Mouse (Mus musculus) retina, adult 2 months (tissue): ENCODE results near the gene Psen2.

Experiments used
- DNase-seq: peaks from one replicate; pipeline ENCODE4 v3.0.0-alpha.2; 2012; ENCODE audit warnings: low read depth, low spot score

Gene Psen2

GRCm38 (mm10) chr1:180248593-180249146, 14.6 kb downstream of the Psen2 start:
- DNase-seq = no peak

- DNase-seq = no peak
These were observed 15.3 kb downstream of the Psen2 start for GRCm38 (mm10) chr1:180247901-180248300.

- DNase-seq = no peak
These were observed 17.3 kb downstream of the Psen2 start for GRCm38 (mm10) chr1:180245741-180246507.

- DNase-seq = no peak
These were observed 31.5 kb downstream of the Psen2 start for GRCm38 (mm10) chr1:180231729-180232128.

- DNase-seq = no peak
These were observed 32.7 kb downstream of the Psen2 start for GRCm38 (mm10) chr1:180230580-180230979.

GRCm38 (mm10) chr1:180229906-180230305, 33.3 kb downstream of the Psen2 start:
- DNase-seq = no peak

- DNase-seq = no peak
These were observed 34.4 kb downstream of the Psen2 start for GRCm38 (mm10) chr1:180228854-180229253.

- no peak for DNase-seq
These were observed 36.5 kb downstream of the Psen2 start for GRCm38 (mm10) chr1:180226766-180227165.

GRCm38 (mm10) chr1:180226221-180226713, 37.0 kb downstream of the Psen2 start:
- no peak for DNase-seq

- no peak for DNase-seq
These were observed 37.6 kb downstream of the Psen2 start for GRCm38 (mm10) chr1:180225500-180226220.

GRCm38 (mm10) chr1:180222007-180222406, 41.2 kb downstream of the Psen2 start:
- DNase-seq = no peak

- no peak for DNase-seq
These were observed 42.3 kb downstream of the Psen2 start for GRCm38 (mm10) chr1:180220791-180221542.

- no peak for DNase-seq
These were observed 46.5 kb downstream of the Psen2 start for GRCm38 (mm10) chr1:180216541-180217276.

- DNase-seq = peak; percentile 48
These were observed 48.2 kb downstream of the Psen2 start for GRCm38 (mm10) chr1:180215044-180215443.

- no peak for DNase-seq
These were observed 50.3 kb downstream of the Psen2 start for GRCm38 (mm10) chr1:180212911-180213310.

GRCm38 (mm10) chr1:180210781-180211271, 52.4 kb downstream of the Psen2 start:
- DNase-seq = no peak

- no peak for DNase-seq
These were observed 53.2 kb downstream of the Psen2 start for GRCm38 (mm10) chr1:180210031-180210432.

GRCm38 (mm10) chr1:180208370-180208769, 54.9 kb downstream of the Psen2 start:
- no peak for DNase-seq

GRCm38 (mm10) chr1:180200722-180201121, 62.5 kb downstream of the Psen2 start:
- no peak for DNase-seq

GRCm38 (mm10) chr1:180199715-180200050, 63.6 kb downstream of the Psen2 start:
- no peak for DNase-seq
